Mouse (Mus musculus): ENCODE measurements around the gene Sptbn1.
"Not testable (repeated sequence)": the region's sequence is repeated elsewhere in the genome, so short reads cannot be mapped to it uniquely, and the experiment has no call there.

The Sptbn1 gene

DNA sequence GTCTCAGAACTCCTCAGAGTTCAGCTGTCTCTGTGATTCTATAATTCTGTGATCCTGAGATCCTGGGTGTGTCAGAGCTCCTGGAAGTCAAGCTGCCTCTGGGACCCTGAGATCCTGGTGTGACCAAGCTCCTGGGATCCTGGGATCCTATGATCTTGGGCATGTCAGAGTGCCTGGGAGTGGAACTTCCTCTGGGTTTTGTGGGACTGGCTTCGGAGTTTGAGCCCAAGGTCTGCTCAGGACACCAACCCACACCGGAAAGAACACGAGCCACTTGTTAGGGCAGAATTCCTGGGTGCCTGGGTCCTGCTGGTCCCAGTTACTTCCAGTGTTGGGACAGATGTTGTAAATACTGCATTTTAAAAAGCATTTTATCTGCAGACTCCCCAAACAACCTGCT is 12.8 kb downstream of the Sptbn1 start:
- DNase-seq (ENCODE audit: low spot score): not testable (repeated sequence)

DNA sequence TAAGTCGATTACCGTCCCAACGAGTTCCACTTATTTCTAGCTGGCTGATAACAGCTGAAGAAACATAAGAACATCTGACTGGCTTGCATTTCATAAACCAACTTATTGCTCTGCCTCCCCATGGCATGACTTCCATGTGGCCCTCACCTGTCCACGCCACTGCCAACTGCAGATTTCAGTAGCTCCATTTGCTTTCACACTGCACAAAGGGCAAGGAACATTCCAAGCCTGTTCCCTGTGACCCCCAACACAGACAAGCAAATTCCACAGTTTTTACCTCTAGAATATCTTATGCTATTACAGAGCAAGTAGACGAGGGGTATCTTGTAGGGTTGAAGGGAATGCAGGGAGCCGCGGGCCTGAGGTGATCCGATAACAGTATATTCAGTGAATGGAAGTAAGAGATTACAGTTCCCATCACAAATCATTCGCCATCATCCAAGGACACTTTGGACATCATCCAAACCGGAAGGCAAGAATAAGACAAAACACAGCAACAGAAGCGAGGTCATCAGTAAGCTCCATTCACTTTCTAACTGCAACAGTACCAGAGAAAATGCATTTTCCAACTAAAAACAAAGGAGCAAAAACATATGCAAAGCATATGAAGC is 16.6 kb downstream of the Sptbn1 start:
- no peak for DNase-seq (ENCODE audit: low spot score)

DNA sequence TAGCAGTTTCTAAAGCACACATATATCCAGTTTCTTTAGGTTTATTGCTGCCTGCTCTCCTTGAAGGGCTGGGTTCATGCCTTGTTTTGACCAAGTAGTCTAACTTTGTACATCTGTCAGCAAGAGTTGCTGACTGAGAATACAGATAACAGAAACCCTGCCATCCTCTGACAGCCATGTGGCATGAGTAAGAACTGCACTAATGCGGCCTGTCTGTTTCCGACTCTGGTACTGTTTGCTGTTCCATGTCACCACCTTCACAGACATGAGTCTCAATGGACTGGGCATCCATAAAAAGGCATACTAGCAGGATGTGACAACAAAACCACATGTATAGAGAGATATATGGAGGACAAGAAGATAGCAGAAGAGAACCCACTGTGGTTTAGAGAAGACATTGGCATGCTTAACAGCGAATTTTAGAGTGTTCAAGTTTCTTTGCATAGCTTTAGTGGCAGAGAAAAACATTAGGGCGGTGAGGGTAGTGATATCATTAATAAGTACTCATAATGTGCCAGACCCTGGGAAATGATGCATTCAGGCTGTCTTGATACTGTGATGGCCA is 18.4 kb downstream of the Sptbn1 start:
- DNase-seq (ENCODE audit: low spot score): no peak

DNA sequence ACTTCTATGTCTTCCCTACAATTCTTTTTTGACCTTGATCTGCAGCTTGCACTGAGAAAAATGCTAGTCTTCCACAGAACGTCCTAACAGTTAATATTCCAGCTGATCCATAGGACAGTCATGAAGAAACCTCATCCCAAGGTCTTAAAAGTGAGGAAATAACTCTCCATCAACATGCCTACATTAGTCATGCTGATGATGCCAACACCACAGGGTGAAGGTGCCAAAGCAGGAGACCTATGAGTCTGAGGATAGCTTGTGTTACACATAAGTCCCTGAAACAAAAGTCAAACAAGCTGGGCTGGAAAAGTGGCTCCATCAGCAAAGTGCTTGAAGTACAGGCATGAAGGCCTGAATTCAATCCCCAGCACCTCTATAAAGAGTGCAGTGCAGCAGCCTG is 20.9 kb downstream of the Sptbn1 start:
- no peak for DNase-seq (ENCODE audit: low spot score)

DNA sequence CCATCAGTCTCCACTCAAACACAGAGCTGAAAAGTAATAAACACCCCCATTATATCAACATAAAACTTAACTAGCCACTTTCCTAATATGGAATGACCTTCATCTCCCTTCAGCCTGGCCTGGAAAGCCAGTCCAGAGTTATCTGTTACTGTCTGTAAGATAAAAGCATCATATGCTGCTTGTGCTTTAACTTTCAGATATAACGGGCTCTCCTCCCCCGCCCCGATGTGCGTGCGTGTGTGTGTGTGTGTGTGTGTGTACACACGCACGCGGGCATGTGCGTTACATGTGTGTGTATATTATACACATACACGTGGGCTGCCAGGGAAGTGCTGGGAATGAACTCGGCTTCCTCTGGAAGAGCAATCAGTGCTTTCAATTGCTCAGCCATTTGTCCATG is 21.8 kb downstream of the Sptbn1 start:
- DNase-seq (ENCODE audit: low spot score): no peak

DNA sequence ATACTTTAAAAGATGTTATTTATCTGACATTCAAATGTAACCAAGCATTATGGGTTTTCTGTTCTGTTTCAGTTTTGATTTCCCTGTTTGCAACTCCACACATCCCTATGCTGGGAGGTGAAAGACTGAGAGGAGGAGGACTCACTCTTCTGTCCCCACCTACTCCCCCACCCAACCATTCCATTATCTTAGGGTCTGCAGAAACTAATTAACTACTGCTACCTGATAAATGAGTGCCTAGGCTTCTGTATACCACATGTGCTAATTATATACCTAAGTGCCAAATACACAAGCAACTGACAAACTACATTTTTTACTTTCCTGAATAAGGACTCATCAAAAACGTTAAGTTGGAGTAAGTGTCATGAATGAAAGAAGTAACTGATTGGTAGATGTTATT is 23.8 kb downstream of the Sptbn1 start:
- no peak for DNase-seq (ENCODE audit: low spot score)

DNA sequence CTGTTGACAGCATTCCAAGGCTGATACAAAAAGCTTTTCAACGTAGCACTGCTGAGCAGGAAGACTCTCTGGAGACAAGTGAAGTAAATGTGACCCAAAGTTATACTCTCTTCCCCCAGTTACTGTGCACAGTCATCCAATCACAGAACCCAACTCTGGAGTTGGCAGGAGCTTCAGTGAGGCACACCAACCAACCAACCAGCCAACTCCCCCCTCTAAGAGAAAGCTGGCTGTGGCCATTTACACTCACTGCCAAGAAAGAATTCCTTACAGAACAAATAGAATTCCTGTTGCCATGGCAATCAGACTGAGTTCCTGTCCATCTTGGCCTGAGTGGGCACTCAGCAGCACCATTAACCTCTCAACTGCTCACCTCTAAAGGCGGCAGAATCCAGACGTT is 24.4 kb downstream of the Sptbn1 start:
- DNase-seq (ENCODE audit: low spot score): peak; percentile 35

DNA sequence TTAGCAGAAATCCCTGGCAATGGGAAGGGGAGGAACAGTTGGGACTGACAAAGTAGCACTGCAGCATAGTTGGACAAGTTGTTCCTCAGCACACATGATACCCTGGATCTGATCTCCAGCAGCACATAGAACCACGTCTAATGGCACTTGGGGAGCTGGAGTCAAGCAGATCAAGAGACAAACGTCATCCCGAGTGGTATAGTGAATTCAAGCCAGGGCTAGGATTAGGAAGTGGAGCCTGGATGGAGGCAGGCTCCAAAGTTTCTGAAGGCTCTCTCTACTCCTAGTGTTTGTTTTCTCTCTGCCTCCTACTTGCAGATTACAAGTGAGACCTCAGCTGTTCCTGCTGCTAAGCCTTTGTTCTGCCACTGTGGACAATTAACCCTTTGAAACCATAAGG is 27.1 kb downstream of the Sptbn1 start:
- no peak for DNase-seq (ENCODE audit: low spot score)

DNA sequence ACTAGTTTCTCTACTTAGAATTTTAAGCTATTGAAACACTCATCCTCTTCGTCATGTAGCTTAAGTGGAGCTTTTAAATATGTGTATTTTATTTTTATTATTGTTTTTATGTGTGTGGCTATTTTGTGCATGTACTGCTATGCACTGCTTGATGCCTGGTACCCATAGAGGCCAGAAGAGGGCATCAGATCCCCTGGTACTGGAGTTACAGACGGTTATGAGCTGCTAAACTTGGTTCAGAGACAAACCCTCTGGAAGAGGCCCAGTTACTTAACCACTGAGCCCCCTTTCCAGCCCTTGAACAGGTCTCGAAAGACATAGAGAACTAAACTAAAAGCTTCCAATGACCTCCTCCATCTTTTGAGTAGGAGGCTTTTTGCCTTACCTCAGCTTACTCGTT is 30.0 kb downstream of the Sptbn1 start:
- no peak for DNase-seq (ENCODE audit: low spot score)

DNA sequence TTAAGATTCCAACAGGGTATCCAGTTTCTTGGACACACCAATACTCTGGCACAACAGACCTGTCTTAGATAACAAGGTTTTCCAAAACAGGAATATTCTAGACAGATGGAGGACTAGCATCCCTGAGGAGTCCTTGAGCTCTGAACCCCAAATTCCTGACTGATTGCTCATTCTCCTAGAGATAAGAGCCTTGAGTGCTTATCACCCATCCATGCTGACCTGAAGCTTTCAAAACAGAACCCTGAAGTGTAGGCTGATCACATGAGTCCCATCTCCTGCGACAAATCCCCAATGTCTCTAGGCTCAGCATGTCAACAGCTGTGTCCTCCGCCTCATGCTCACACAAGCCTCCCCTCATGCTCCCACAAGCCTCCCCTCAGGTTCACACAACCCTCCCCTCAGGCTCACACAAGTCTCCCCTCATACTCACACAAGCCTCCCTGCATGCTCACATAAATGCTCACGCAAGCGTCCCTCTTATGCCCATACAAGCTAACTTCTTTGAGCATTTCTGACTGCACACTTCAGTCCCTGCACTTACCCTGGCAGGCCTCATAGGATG is 31.2 kb downstream of the Sptbn1 start:
- DNase-seq (ENCODE audit: low spot score): no peak

DNA sequence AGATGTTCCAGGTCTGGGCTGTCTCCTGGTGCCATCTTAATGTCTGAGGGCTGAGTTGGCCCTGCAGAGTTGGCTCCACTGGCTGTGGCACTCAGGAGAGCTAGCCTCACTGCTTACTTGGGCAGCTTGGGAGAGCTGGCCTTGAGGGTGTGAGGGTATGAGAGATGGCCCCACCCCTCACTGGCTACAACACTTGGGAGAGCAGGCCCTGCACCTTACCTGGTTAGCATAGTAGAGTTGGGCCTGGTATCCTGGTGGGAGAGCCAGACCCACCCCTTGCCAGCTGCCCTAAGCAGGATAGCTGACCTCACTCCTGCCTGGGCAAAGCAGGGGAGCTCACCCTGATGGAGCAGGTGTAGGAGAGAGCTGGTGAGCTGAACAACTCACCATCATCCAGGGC is 32.3 kb downstream of the Sptbn1 start:
- no peak for DNase-seq (ENCODE audit: low spot score)

DNA sequence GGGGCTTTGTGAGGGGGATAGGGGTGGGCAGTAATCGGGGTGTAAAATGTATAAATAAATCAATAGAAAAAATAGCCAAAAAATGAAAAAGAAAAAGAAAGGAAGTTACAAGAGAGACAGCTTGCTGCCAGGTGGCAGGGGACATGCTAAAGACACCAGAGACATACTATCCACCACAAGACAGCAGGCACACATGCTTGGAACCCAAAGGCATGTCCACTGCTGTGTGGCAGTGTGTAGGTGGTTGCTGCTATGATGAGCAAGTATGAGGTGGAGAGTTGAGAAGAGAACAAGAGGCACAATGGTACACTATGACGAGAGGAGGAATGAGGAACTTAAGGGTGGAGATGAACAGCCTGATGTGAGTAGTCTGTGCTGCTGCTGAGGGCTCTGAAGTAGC is 32.8 kb downstream of the Sptbn1 start:
- no peak for DNase-seq (ENCODE audit: low spot score)

DNA sequence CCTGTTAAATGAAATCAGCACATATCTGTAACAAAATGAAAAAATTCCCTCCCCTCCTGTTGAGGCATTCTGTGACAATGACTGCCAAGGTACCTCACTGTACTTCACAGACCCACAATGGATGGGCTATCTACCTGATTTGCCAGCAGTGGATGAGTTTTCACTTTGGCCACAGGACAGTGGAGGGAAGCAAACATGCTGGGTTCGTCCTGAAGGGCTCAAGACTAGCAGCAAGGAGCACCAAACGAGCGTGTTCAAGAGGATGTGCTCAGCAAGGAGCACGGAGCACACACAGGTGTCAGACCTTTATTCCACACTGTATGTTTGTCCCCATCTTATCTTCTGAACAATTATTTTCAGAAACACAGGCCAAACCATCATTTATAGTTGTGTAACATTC is 34.0 kb downstream of the Sptbn1 start:
- DNase-seq (ENCODE audit: low spot score): no peak

DNA sequence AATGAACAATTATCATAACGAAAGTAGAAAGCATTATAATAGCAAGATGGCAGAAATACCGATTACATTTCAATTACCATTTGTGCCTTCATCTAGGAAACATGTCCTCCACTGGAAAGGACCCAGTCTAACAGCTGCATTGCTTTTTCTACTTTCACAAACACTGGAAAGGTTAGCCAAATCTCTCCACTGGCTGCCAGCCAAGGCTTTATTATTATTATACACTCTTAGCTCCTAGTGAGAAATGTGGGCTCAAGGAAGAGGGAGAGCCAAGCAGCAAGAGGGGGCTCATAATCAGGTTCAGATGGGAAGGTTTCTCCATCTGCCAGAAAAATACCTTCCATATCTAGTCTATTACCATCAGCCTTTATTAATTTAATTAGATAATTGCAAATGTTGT is 35.9 kb downstream of the Sptbn1 start:
- DNase-seq (ENCODE audit: low spot score): no peak

DNA sequence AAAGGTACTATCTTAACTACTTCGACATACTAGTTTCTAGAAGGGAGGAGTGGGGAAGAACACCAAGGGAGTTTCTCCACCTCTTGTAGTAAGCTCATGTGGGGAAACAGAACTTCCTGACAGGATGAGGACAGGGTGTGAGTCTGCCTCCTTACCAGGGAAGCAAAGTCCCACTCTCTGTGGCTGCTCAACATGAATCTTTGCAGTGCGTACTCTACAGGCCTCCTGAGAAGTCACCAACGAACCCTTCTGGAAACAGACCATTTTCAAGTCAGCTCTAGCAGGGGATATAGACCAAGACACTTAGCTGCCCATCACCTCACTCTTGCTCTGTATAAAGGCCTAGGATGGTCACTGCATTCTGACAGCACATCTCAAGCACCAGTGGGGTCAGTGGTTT is 36.6 kb downstream of the Sptbn1 start:
- no peak for DNase-seq (ENCODE audit: low spot score)

DNA sequence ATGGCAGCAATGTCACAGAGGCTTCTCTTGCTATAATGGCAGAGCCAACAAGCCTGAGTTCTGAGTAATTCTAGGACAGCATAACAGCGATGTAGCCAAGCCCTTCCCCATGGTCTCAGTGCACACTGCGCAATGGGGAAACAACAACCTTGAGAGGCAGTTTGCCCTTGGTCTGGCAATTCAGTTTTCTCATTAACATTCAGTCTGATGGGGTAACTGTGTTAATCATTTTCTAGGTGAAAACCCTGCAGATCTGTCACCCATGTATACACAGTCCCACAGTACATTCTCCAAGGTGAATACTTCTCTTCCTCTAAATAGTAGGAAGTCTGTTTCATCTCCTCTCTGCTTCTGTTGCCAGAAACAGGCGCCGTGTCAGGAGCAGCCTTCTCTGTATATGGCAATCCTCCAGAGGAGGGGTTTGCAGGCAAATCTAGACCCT is 37.6 kb downstream of the Sptbn1 start:
- no peak for DNase-seq (ENCODE audit: low spot score)

DNA sequence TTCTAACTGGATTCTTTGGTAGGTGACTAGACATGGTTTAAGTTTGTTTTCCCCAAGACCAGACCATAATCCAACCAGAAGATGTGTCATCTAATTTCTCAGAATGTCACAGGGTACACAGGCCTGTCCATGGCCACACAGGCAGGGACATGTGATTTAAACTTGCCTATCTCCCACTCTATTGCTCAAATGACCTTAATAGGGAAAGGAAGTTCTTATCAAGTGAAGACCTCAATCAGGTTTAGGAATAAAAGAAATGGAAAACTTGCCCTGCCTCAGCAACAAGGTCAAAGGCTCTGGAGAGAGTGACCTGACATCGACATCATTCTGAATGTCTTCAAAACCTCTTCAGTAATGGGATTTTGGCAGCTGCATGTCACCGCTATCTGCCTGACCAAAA is 41.2 kb downstream of the Sptbn1 start:
- no peak for DNase-seq (ENCODE audit: low spot score)

DNA sequence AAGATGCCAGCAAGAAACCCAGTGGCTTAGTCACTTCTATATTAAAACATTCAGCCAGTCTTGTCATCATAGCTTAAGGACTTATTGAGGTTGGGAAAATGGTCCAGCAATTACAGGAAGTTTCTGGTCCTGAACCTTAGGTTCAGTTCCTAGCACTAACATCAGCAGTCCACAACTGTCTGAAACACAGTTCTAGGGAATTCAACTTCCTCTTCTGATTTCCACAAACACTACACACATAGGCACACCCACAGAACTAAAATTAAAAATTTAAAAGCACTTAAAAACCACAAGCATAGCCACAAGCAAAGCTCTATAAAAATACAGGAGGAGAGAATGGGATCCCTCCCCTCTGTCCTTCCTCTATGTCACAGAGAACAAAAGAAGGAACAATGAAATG is 43.4 kb downstream of the Sptbn1 start:
- DNase-seq (ENCODE audit: low spot score): no peak

DNA sequence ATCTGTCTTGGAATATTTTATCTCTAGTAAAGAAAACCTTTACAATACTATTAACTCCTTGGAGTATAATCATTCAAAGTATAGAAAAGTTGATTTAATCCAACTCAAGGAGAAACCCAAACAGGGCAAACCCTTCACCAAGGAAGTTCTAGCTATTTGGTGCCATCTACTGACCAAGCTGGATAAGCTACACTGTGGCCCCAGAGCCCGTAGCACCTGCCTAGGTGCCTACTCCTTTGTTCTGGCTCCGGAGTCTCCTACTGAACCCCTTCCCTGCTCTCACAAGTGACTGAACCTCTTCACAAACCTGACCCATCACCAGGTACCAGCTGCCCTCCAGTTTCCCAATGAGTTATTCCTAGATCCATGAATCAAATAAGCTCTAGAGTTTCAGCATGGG is 45.3 kb downstream of the Sptbn1 start:
- no peak for DNase-seq (ENCODE audit: low spot score)

DNA sequence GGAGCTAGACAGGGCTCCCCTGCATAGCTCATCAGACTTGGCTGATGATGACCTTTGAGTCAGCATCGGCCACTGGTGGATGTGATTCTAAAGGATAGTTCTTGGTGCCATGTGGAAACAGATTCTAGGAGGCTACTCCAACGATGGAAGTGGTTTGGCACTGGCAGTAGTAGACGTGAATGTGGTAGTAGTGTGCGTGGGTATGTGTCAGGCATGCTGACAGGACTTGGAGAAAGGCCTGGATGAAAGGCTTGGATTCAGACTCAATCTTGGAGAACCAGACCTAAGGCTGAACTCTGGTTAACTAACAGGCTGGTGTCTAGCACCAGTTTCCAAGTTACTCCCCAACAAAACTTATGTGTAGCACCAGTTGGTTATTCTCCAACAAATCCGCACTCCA is 46.9 kb downstream of the Sptbn1 start:
- DNase-seq (ENCODE audit: low spot score): no peak

DNA sequence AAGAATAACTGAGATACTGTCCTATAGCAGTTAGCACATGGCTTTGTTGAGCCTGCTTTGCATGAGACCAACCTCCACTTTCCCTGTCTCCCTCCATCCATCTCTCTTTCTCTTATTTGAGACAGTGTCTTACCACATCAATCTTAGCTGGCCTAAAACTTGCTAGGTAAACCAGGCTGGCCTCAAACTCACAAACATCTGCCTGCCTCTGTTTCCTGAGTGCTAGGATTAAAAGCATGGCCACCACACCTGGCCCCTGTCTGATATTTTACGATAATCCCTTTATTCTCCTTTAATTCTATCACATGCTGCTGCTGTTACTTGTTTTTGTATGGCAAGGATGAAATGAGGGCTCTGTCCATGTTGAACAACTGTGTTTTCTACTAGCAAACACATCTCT is 49.6 kb downstream of the Sptbn1 start:
- DNase-seq (ENCODE audit: low spot score): no peak

DNA sequence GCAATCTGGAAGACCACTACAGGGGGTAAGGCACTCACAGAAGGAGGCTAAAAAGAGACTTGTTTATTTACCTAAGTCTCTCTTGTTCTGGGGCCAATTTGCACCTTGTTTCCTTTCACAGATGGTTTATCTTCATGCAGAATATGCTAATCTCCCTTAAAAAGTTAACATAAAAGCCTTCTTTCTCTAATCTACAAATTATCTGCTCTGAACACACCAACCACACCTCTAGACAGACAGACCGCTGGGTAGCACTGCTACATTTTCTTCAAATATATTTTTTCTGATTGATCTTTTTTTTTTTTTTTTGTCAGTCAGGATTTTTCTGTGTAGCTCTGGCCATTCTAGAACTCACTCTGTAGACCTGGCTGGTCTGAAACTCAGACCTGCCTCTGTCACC is 50.5 kb downstream of the Sptbn1 start:
- DNase-seq (ENCODE audit: low spot score): no peak

DNA sequence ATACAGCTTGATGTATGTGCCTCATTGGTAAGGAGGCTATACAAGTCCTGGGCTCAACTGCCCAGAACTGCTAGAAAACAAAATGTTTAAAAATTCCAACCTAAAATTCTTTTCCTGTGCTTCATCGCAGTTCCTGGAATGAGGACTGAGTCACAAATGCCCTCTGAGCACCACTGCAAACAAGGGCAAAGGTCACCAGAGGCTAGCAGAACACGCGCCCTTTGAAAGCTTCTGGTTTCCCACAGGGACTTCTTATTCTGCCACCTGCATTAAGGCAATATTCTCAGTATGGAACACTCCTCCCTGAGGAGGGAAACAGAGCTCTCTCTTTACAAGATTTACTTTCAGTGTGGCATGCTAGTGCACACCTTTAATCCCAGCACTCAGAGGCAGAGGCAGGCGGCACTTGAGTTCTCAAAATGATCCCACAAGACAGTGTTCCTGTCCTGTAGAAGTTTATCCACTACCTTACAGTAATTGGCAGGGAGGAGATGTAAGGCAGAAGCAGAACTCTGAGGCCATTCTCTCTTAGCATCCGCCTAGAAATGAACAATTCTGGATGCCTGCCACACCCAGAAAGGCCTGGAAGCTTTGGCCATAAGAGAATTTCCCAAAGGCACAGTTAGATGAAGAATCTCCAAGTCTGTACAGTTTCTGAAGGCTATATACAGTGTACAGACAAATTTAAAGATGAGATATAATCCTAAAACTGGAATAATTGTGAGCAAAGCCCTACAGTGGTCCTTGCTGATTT is 56.1 kb downstream of the Sptbn1 start:
- DNase-seq (ENCODE audit: low spot score): no peak

All from left cerebral cortex, adult 11 months (tissue).